Mouse (Mus musculus) lung, postnatal 14 days (tissue): ENCODE measurements around the gene Ankrd27.

ENCODE experiments used
- DNase-seq: peaks from one replicate; pipeline ENCODE4 v3.0.0; 2021

Gene Ankrd27

GRCm38 (mm10) chr7:35584068-35584785 lies 1.8 kb upstream of the Ankrd27 start:
- no peak for DNase-seq

GRCm38 (mm10) chr7:35584786-35585190 lies 1.3 kb upstream of the Ankrd27 start:
- DNase-seq = peak; percentile 21

- DNase-seq = peak; percentile 57
Observed at GRCm38 (mm10) chr7:35585191-35586054, 621 bp upstream of the Ankrd27 start, which contains the start of gene Rgs9bp. TSS of gene Rgs9bp (minus strand) at chr7:35585582.

- DNase-seq = no peak
Observed at GRCm38 (mm10) chr7:35586906-35587445, 932 bp downstream of the Ankrd27 start.

GRCm38 (mm10) chr7:35587728-35588127 lies 1.7 kb downstream of the Ankrd27 start:
- no peak for DNase-seq

GRCm38 (mm10) chr7:35588680-35589428 lies 2.8 kb downstream of the Ankrd27 start:
- no peak for DNase-seq

- DNase-seq = no peak
Observed at GRCm38 (mm10) chr7:35589485-35589884, 3.4 kb downstream of the Ankrd27 start.

- no peak for DNase-seq
Observed at GRCm38 (mm10) chr7:35590731-35591191, 4.7 kb downstream of the Ankrd27 start.

GRCm38 (mm10) chr7:35594311-35594710 lies 8.3 kb downstream of the Ankrd27 start:
- no peak for DNase-seq

- no peak for DNase-seq
Observed at GRCm38 (mm10) chr7:35599492-35599891, 13.4 kb downstream of the Ankrd27 start.

GRCm38 (mm10) chr7:35600031-35600430 lies 14.0 kb downstream of the Ankrd27 start:
- no peak for DNase-seq

GRCm38 (mm10) chr7:35601106-35601505 lies 15.1 kb downstream of the Ankrd27 start:
- DNase-seq = no peak

GRCm38 (mm10) chr7:35602766-35603165 lies 16.7 kb downstream of the Ankrd27 start:
- no peak for DNase-seq

GRCm38 (mm10) chr7:35606816-35607215 lies 20.8 kb downstream of the Ankrd27 start:
- DNase-seq = no peak

- no peak for DNase-seq
Observed at GRCm38 (mm10) chr7:35609245-35609644, 23.2 kb downstream of the Ankrd27 start.

GRCm38 (mm10) chr7:35617513-35617912 lies 31.5 kb downstream of the Ankrd27 start:
- no peak for DNase-seq

- no peak for DNase-seq
Observed at GRCm38 (mm10) chr7:35622626-35623025, 36.6 kb downstream of the Ankrd27 start.

GRCm38 (mm10) chr7:35626038-35626437 lies 40.0 kb downstream of the Ankrd27 start:
- no peak for DNase-seq

GRCm38 (mm10) chr7:35627371-35627770 lies 41.3 kb downstream of the Ankrd27 start:
- DNase-seq = no peak

GRCm38 (mm10) chr7:35628496-35628895 lies 42.5 kb downstream of the Ankrd27 start:
- peak; percentile 29 for DNase-seq

GRCm38 (mm10) chr7:35636229-35636628 lies 50.2 kb downstream of the Ankrd27 start:
- DNase-seq = peak; percentile 52

GRCm38 (mm10) chr7:35636874-35637273 lies 50.8 kb downstream of the Ankrd27 start:
- no peak for DNase-seq

GRCm38 (mm10) chr7:35640072-35640471 lies 54.0 kb downstream of the Ankrd27 start:
- DNase-seq = no peak
